Mouse (Mus musculus): ENCODE measurements around the gene Rho.

The Rho gene

DNA sequence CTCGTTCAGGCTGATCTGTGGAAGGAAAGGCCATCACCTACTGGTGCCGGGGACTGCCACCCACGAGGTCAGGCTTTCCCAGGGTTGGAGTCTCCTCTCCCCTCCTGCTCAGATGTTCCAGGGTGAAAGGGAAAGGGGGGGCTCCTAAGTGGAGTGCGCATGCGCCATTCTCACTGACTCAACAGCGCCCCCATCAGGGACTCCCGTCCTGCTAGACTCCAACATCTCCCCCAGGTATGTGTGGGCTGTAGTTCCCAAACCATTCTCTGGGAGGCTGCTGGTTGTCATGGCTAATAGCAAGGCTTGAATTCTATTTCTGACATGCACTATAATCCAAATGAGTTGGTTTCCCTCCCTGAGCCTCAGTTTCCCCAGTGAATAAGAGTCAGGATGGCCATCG lies 47.0 kb downstream of the Rho start:
- DNase-seq = no peak

DNA sequence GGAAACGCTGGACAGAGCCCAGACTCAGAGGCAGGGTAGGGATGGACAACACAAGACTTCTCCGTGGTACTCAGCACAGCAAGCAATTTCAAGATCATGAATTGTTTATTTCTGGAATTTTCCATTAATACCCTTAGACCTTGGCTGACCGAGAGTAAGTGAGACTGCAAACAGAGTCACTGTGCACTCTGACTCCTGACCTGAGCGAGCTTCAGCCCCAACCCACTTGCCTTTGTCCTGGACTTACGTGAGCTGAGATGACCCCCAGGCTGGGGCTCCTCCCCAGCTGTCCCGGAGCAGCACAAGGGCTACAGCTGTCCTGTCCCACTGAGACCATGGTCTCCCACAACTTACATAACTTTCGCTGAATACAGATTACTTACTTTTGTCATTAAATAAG lies 51.3 kb downstream of the Rho start:
- peak in 1 of 2 experiments; percentile 56 for DNase-seq

DNA sequence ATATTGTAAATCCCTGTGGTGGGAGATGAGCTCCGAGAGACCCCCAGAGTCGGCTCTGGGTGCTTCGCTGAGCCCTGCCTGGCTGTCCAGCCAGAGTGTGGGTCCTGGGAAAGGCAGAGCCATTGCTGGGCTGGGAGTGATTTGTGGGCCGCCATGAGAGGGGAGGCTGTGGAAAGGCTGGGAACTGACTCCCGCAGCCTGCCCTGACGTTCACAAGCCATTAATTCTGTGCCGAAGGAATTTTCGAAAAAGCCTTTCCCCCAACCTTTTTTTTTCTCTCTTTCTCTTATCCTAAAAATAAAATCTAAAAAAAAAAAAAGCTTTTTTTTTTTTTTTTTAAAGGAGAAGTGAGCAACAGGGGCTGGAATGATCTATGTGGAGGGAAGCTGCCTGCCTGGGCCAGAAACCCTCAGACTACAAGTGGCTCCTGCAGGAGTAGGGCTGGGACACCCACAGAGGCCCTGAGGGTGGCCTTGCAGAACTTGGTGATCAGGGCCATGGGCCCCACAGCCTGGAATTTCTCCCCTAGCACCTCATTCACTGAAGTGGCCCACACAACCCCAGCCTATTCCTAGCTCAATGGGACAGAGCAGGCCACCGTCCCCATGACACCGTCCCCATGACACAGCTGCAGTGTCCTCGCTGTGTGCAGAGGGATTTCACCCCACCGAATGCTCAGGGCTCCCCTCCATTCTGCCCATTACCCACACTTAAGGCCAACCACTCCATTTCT lies 51.9 kb downstream of the Rho start:
- DNase-seq = no peak

DNA sequence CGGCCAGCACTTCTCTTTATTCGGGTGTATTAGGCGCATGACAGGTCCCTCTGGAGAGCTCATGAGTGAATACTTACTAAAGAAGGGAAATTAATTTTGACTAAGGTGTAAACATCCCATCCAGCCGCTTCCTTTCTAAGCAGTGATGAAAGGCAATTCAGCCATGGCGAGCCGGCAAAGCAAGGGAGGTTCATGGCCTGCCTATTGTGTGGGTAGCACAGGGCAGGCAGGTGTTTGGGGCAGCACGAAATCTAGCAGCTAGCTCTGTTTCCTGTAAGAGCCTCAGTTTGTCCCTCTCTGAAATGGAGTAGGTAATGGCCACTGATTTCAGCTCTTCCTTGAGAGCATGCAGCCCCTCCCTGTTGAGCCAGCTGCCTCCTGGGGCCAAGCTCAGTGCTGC lies 53.0 kb downstream of the Rho start:
- DNase-seq = no peak

DNA sequence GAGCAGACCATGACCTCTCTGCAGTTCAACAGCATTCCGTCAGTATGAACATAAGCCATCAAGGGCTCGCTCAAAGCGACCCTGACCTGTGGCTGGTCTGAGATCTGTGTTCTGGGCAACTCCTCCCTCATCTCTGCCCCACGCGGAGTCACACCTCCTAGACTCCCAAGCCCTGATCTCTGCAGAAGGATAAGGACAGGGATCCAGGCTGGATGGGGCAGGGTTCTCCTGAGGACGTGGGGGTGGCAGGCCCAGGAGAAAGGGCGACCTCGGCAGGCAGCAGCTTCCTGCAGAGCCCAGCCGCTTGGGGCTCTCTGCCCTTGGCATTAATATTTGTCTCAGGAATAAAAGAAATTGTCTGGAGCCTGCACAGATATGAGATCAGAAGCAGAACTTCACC lies 54.1 kb downstream of the Rho start:
- no peak for DNase-seq

DNA sequence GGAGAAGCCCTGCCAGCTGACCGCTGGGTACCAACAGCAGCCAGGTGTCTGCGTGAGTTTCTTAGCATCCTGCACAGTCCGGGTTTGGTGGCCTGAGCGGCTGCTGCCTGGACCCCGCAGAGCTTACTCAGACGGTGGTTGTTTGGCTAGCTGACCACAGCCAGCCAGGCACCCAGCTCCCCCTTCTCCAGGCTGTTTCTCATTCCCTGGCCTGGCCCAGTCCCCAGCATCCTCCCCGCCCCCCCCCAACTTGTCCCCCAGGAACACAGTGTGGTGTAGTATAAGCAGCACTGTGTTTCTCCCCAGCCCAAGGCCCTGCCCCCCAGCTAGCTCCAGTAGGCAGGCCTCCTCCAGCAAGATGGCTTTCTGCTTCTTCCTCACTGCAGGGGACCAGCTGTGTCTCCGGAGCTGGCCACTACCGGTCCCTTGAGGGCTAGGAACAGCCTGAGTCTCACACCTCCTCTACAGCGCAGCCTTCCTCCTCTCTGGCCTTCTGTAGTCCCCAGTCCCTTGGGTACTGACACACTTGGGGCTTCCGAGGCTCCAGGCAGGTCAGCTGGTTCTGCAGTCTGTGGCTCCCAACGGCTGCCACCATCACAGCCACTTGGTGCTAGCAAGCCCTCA lies 55.0 kb downstream of the Rho start:
- DNase-seq = no peak

DNA sequence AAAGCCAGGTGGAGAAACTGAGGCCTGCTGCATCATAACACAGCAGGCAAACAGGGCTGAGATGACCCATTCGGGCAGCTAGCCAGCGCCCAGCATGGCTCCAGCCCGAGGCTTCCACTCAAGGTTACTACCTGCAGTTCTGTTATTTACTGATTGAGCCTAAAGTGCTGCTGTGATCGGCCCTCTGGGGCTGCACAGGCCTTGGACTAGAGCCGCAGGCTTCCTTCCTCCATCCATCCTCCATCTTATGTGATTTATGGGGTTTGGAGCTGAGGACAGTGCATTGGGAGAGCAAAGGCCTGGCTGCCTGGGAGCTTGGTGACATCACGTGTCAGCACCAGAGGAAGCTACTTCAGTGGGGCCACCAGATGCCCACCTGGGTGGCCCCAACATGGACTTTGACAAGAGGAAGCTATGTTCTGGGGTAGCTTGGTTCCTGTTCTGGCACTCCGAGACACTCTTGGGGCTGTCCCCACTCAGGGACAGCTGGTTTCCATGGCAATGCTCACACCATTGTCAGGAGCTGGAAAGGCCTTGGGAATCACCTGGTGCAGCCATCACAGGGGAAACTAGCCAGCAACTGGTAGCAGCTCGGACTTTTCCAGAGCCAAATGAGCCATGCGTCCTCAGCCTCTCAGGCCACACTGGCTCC lies 55.7 kb downstream of the Rho start:
- peak; percentile 58 to 68 for DNase-seq

DNA sequence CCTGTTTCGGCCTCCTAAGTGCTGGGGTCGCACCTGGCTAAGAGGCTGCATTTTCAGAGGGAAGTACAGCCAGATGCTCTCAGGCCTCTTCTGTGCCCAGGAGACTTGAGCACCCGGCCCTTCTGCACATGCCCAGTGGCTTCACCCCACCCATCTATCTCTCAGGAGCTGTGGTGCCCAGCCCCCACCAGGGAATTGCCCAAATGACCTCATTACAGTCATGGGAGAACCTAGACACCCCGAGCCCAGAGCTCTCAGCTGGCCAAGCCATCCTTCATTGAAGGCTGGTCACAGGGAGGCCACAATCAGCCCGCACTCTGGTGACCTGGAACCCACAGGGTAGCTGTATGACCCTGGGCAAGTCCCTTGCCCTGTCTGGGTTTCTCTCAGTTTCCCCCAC lies 57.5 kb downstream of the Rho start:
- DNase-seq = no peak

- DNase-seq = no peak
These were observed 58.1 kb downstream of the Rho start for GRCm38 (mm10) chr6:115989607-115990006.
